Mouse (Mus musculus) olfactory bulb, adult 2 months (tissue): ENCODE results near the gene Aqp5.

Experiments
- CTCF ChIP-seq: fragments of 200-500 bp; IDR thresholded peaks from 2 replicates; pipeline ENCODE4 v1.5.1; 2012; ENCODE audit warnings: low read depth, mild to moderate bottlenecking, low read length, moderate library complexity; ENCODE audit not compliant: insufficient read depth
- POLR2A ChIP-seq: fragments of 200-500 bp; IDR thresholded peaks from 2 replicates; pipeline ENCODE4 v1.6.1; 2012; ENCODE audit warnings: mild to moderate bottlenecking, low read depth, low read length, moderate library complexity; ENCODE audit not compliant: insufficient read depth

DNA sequence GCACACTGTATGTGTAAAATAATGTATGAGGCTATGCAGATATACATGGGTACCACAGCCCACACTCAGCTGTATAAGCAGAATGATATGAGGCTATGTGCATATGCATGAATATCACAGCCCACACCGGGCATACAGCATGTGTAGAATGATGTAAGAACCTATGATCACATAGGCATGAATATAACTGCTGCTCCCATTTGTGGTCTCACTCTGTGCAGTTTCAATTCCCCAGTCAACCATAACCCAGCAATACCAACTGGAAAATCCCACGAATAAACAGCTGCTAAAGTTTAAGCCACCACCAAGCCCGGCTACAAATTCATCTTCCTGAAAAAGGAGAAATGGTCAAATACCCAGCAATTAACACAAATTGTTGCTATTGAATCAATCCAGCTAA lies 28.0 kb downstream of the Aqp5 start:
- TF ChIP-seq CTCF (no peak), POLR2A (no peak)
